Mouse (Mus musculus): ENCODE data around the gene Rnf169. TPM values are rescaled to one million over a fixed set of nuclear protein-coding genes. Genes with fewer than 3 reads are reported as not detected.

Rnf169 gene
- polyA plus RNA-seq (2015; fragmentation: Illumina TruSeq; extraction: RNeasy Lipid Tissue Mini Kit (QIAGEN cat#74804); ENCODE audit: insufficient read depth, low read depth, low replicate concordance), result 3.9 TPM

GRCm38 (mm10) chr7:99980132-99980591 lies at the start of gene Rnf169:
Gene Rnf169 (minus strand): TSS chr7:99980448.

GRCm38 (mm10) chr7:100005790-100006189 lies 25.5 kb upstream of the Rnf169 start, which contains the start of gene Chrdl2:
Gene Chrdl2 (plus strand): TSS chr7:100006172.

Other genes with a start within 250 kb of the Rnf169 start
- gene Olfr521, start 216.9 kb downstream of the Rnf169 start, polyA plus RNA-seq (2015; fragmentation: Illumina TruSeq; extraction: RNeasy Lipid Tissue Mini Kit (QIAGEN cat#74804); ENCODE audit: insufficient read depth, low read depth, low replicate concordance), result not detected
- 1.5 TPM for gene Neu3, start 152.0 kb downstream of the Rnf169 start, polyA plus RNA-seq (2015; fragmentation: Illumina TruSeq; extraction: RNeasy Lipid Tissue Mini Kit (QIAGEN cat#74804); ENCODE audit: insufficient read depth, low read depth, low replicate concordance)
- gene Xrra1, start 121.3 kb downstream of the Rnf169 start, polyA plus RNA-seq (2015; fragmentation: Illumina TruSeq; extraction: RNeasy Lipid Tissue Mini Kit (QIAGEN cat#74804); ENCODE audit: insufficient read depth, low read depth, low replicate concordance), result not detected
- gene Spcs2, start 117.0 kb downstream of the Rnf169 start, polyA plus RNA-seq (2015; fragmentation: Illumina TruSeq; extraction: RNeasy Lipid Tissue Mini Kit (QIAGEN cat#74804); ENCODE audit: insufficient read depth, low read depth, low replicate concordance), result 41.1 TPM
- gene Chrdl2, start 25.7 kb upstream of the Rnf169 start, polyA plus RNA-seq (2015; fragmentation: Illumina TruSeq; extraction: RNeasy Lipid Tissue Mini Kit (QIAGEN cat#74804); ENCODE audit: insufficient read depth, low read depth, low replicate concordance), result 1.7 TPM
- gene Pold3, start 141.1 kb upstream of the Rnf169 start, polyA plus RNA-seq (2015; fragmentation: Illumina TruSeq; extraction: RNeasy Lipid Tissue Mini Kit (QIAGEN cat#74804); ENCODE audit: insufficient read depth, low read depth, low replicate concordance), result 6.1 TPM
- 1.8 TPM for gene Lipt2, start 178.8 kb upstream of the Rnf169 start, polyA plus RNA-seq (2015; fragmentation: Illumina TruSeq; extraction: RNeasy Lipid Tissue Mini Kit (QIAGEN cat#74804); ENCODE audit: insufficient read depth, low read depth, low replicate concordance)
- 7.1 TPM for gene Kcne3, start 196.1 kb upstream of the Rnf169 start, polyA plus RNA-seq (2015; fragmentation: Illumina TruSeq; extraction: RNeasy Lipid Tissue Mini Kit (QIAGEN cat#74804); ENCODE audit: insufficient read depth, low read depth, low replicate concordance)
- 1.7 TPM for gene Pgm2l1, start 246.9 kb upstream of the Rnf169 start, polyA plus RNA-seq (2015; fragmentation: Illumina TruSeq; extraction: RNeasy Lipid Tissue Mini Kit (QIAGEN cat#74804); ENCODE audit: insufficient read depth, low read depth, low replicate concordance)

Data from pancreas, adult 10 weeks (tissue).